Mouse (Mus musculus) forebrain, embryonic 13.5 days (tissue): ENCODE results near the gene Reps2. TPM values are rescaled to one million over a fixed set of nuclear protein-coding genes. Genes with fewer than 3 reads are reported as not detected.

ENCODE experiments used
- ATAC-seq: fragments of 200-750 bp; cut with Nextera tagmentation; 2 replicates; pipeline ENCODE4 v1.8.0; 2017
- H3K27ac ChIP-seq: fragments of 300-500 bp; sonication (generic); 2 replicates; pipeline ENCODE4 v1.5.1; 2015; ENCODE audit warnings: inconsistent platforms, mild to moderate bottlenecking, moderate library complexity
- H3K27me3 ChIP-seq: fragments of 300-500 bp; sonication (generic); 2 replicates; pipeline ENCODE4 v1.6.1; 2015; ENCODE audit warnings: mild to moderate bottlenecking, inconsistent platforms
- H3K36me3 ChIP-seq: fragments of 300-500 bp; sonication (generic); 2 replicates; pipeline ENCODE4 v1.6.1; 2015; ENCODE audit warnings: mild to moderate bottlenecking, inconsistent platforms; ENCODE audit not compliant: poor library complexity, severe bottlenecking
- H3K4me1 ChIP-seq: fragments of 300-500 bp; sonication (generic); 2 replicates; pipeline ENCODE4 v1.6.1; 2015; ENCODE audit warnings: inconsistent platforms
- H3K4me2 ChIP-seq: fragments of 300-500 bp; sonication (generic); 2 replicates; pipeline ENCODE4 v1.6.1; 2015; ENCODE audit warnings: inconsistent platforms, mild to moderate bottlenecking, moderate library complexity
- H3K4me3 ChIP-seq: fragments of 300-500 bp; sonication (generic); 2 replicates; pipeline ENCODE4 v1.5.1; 2015; ENCODE audit warnings: mild to moderate bottlenecking, inconsistent platforms
- H3K9ac ChIP-seq: fragments of 300-500 bp; sonication (generic); 2 replicates; pipeline ENCODE4 v1.6.1; 2015; ENCODE audit warnings: mild to moderate bottlenecking, inconsistent platforms
- H3K9me3 ChIP-seq: fragments of 300-500 bp; sonication (generic); replicated peaks from 2 replicates; pipeline ENCODE4 v1.6.1; 2016; ENCODE audit warnings: inconsistent platforms
- WGBS: fragments of 180-500 bp; shearing (Covaris S2); methylation state at CpG from one replicate; pipeline ENCODE4 v1.1.7; 2015; 5-methylcytosine and 5-hydroxymethylcytosine counted together
- polyA plus RNA-seq: library from polyadenylated mRNA; unstranded; fragments of >200 nt; fragmentation: Nextera tagmentation; extraction: Ambion mirVana; gene quantifications from 2 replicates; pipeline ENCODE4 v1.2.1, GENCODE M21; 2015

The Reps2 gene
- polyA plus RNA-seq, 1 experiment from 2014 or later: 1.4 TPM

DNA sequence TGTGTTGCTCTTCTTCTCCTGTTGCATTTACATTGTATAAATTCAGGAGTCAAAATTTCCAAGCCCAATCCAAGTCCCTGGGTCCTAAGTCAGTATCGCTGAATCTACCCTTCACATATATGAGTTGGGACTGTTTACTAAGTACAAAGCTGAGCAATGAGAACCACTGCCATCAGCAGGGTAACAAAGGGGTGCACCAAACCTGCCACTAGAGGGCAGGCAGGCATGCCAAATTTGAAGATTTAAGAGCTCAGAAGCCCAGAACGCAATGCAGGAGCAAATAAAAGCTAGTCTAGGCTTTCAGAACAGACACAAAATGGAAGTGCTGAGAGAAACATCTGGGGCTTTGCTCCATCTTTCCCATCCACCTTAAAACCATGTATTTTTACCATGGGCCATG is 116.2 kb downstream of the Reps2 start:
- Histone ChIP-seq H3K36me3 (no peaks in the 10 kb centered on the region), H3K4me3 (no peak overlapping the region), H3K4me1 (no peaks in the 10 kb centered on the region), H3K4me2 (no peak overlapping the region), H3K27ac (no peak overlapping the region), H3K9ac (no peak overlapping the region), H3K9me3 (no peaks in the 10 kb centered on the region), H3K27me3 (peaks cover 9% of the 10 kb centered on the region; the same call in 1 of the 2 replicates)
- WGBS: 33% methylated on average over 2 of the region's 2 CpGs
- 0 out of 2 replicates have a peak, but pooled peaks have one; percentile 51 for ATAC-seq

DNA sequence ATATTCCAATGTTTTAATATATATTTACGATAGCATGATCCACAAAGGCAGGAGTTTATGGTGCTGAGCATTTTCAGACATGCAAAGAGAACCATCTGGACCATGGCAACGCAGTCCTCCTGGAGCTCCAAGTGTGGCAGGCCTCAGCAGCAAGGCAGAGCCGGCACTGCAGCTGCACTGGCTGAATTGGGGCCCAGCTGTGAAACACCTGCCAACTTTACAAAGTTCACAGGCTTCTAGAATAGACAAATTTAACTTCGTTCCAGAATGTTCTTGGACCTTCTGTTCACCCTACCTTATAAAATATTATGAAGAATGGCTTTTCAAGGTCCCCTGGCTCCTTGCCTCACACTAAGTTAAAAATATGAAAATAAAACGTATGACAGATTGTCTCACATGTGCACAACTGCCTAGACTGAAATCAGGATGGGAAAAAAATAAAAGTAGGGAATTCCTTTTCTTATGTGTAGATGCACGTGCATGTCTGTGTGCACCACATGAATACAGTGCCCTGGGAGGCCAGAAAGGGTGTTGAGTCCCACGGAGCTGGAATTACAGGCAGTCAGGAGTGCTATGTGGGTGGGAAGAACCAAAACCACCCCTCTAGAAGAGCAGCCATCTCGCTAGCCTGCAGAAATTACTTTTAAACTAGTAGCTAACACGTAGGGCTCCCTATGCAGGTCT is 121.5 kb downstream of the Reps2 start:
- Histone ChIP-seq H3K4me3 (no peak overlapping the region), H3K9ac (no peak overlapping the region), H3K36me3 (no peaks in the 10 kb centered on the region), H3K4me1 (peaks cover 10% of the 10 kb centered on the region), H3K4me2 (no peak overlapping the region), H3K27ac (peak overlapping the region; percentile 4; the same call in 1 of the 2 replicates), H3K9me3 (no peaks in the 10 kb centered on the region), H3K27me3 (peaks cover 15% of the 10 kb centered on the region; the same call in 1 of the 2 replicates)
- peak; percentile 65; the same call in 1 of the 2 replicates for ATAC-seq
- 54% methylated on average over 9 of the region's 9 CpGs for WGBS

- no peak overlapping the region for H3K27ac ChIP-seq
- ATAC-seq: peak; percentile 67; the same call in 1 of the 2 replicates
- H3K9me3 ChIP-seq: no peaks in the 10 kb centered on the region
- H3K27me3 ChIP-seq: peaks cover 15% of the 10 kb centered on the region; the same call in 1 of the 2 replicates
- no peak overlapping the region for H3K4me3 ChIP-seq
- WGBS: 19% methylated on average over 4 of the region's 4 CpGs
- no peak overlapping the region for H3K4me2 ChIP-seq
- no peaks in the 10 kb centered on the region for H3K36me3 ChIP-seq
- no peak overlapping the region for H3K9ac ChIP-seq
- H3K4me1 ChIP-seq: peaks cover 10% of the 10 kb centered on the region
Measured at GRCm38 (mm10) chrX:162521197-162521596, 122.3 kb downstream of the Reps2 start.

DNA sequence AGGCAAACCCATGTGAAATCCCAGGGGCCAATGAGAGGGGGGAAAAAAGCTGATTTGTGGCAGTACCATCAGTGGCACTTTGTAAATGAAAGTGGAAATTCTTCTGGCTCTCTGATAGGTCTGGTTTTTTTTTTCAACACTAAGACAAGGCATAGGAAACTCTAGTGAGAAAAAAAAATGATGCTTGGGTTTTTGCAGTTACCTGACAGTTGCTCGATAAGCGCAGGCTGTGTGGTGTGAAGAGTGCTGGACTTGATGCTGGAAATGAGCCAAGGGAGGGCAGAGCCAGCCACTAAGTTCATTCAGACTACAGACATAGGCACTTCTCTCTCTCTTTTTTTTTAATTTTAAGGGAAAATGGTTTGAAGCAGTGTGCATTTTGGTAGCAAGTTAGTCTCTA is 123.1 kb downstream of the Reps2 start:
- Histone ChIP-seq H3K9ac (no peak overlapping the region), H3K4me1 (peaks cover 10% of the 10 kb centered on the region), H3K4me2 (no peak overlapping the region), H3K4me3 (no peak overlapping the region), H3K27me3 (peaks cover 15% of the 10 kb centered on the region; the same call in 1 of the 2 replicates), H3K9me3 (no peaks in the 10 kb centered on the region), H3K27ac (no peak overlapping the region), H3K36me3 (no peaks in the 10 kb centered on the region)
- 63% methylated on average over 2 of the region's 2 CpGs for WGBS
- ATAC-seq: no peak

- Histone ChIP-seq H3K9me3 (no peaks in the 10 kb centered on the region), H3K27me3 (peaks cover 10% of the 10 kb centered on the region; the same call in 1 of the 2 replicates), H3K4me1 (no peaks in the 10 kb centered on the region), H3K4me2 (no peak overlapping the region), H3K27ac (no peak overlapping the region), H3K9ac (no peak overlapping the region), H3K4me3 (no peak overlapping the region), H3K36me3 (no peaks in the 10 kb centered on the region)
- ATAC-seq: no peak
- WGBS: 63% methylated on average over 2 of the region's 2 CpGs
Measured at GRCm38 (mm10) chrX:162510426-162510980, 132.9 kb downstream of the Reps2 start.

DNA sequence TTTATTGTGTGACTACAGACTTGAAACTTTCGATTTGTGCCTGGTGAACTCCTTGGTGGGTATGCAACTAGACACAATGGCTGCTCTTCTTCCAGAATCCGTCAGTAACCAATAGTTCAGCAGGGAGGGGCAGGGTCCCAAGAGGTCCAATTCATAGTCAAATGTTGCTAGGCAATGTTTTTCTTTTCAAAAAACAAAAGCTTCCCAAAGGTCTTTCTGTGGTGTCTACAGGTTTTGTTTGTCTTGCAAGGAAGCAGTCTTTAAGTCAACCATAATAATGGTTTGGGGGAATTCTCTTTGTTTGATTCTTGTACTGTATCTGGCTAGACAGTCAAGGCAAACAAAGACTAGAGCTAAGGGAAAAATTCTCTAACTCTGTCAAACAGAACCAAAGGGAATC is 138.3 kb downstream of the Reps2 start:
- 27% methylated on average over 2 of the region's 2 CpGs for WGBS
- H3K4me2 ChIP-seq: no peak overlapping the region
- no peaks in the 10 kb centered on the region for H3K4me1 ChIP-seq
- no peak overlapping the region for H3K4me3 ChIP-seq
- no peaks in the 10 kb centered on the region for H3K9me3 ChIP-seq
- H3K27me3 ChIP-seq: peaks cover 8% of the 10 kb centered on the region; the same call in 1 of the 2 replicates
- H3K27ac ChIP-seq: no peak overlapping the region
- H3K36me3 ChIP-seq: no peaks in the 10 kb centered on the region
- H3K9ac ChIP-seq: no peak overlapping the region
- ATAC-seq: no peak

DNA sequence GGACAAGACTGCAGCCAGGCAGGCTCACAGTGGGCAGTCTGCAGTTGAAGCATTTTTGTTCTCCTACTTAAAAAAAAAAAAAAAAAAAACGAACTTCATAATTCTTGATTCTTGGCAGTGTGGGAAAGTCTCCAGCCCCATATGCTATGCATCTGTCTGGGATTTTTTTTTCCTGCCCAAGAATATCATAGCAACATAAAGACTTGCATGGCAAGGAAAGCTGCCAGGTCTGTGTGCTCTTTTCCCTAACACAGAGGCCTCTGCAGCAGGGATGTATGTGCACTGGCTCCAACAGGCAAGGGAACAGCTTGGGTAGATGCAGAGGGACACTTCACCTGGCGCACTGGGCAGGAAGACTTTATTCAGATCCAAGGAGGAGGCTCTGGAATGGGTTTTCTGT is 140.0 kb downstream of the Reps2 start:
- H3K36me3 ChIP-seq: no peaks in the 10 kb centered on the region
- H3K4me2 ChIP-seq: no peak overlapping the region
- H3K4me1 ChIP-seq: no peaks in the 10 kb centered on the region
- no peak overlapping the region for H3K9ac ChIP-seq
- peaks cover 2% of the 10 kb centered on the region; the same call in 1 of the 2 replicates for H3K27me3 ChIP-seq
- H3K9me3 ChIP-seq: no peaks in the 10 kb centered on the region
- no peak for ATAC-seq
- H3K4me3 ChIP-seq: no peak overlapping the region
- 61% methylated on average over 2 of the region's 2 CpGs for whole genome bisulfite sequencing
- H3K27ac ChIP-seq: no peak overlapping the region

- Histone ChIP-seq H3K27ac (no peak overlapping the region), H3K27me3 (no peaks in the 10 kb centered on the region; the same call in 1 of the 2 replicates), H3K9ac (no peak overlapping the region), H3K36me3 (no peaks in the 10 kb centered on the region), H3K4me3 (no peak overlapping the region), H3K4me2 (no peak overlapping the region), H3K9me3 (no peaks in the 10 kb centered on the region), H3K4me1 (no peaks in the 10 kb centered on the region)
- WGBS: 79% methylated on average over 3 of the region's 3 CpGs
- ATAC-seq: no peak
Measured at GRCm38 (mm10) chrX:162500962-162501361, 142.5 kb downstream of the Reps2 start.

- Histone ChIP-seq H3K36me3 (no peaks in the 10 kb centered on the region), H3K27me3 (0 out of 2 replicates have a peak, but pooled peaks cover 2% of the 10 kb centered on the region), H3K9me3 (no peaks in the 10 kb centered on the region), H3K4me1 (no peaks in the 10 kb centered on the region), H3K4me3 (no peak overlapping the region), H3K4me2 (no peak overlapping the region), H3K27ac (no peak overlapping the region), H3K9ac (no peak overlapping the region)
- ATAC-seq: no peak
- 49% methylated on average over 2 of the region's 2 CpGs for WGBS
Measured at GRCm38 (mm10) chrX:162496485-162496884, 147.0 kb downstream of the Reps2 start.

- no peaks in the 10 kb centered on the region for H3K36me3 ChIP-seq
- no peaks in the 10 kb centered on the region for H3K27me3 ChIP-seq
- 89% methylated on average over 1 of the region's 1 CpGs for WGBS
- no peak overlapping the region for H3K4me2 ChIP-seq
- H3K9me3 ChIP-seq: no peaks in the 10 kb centered on the region
- H3K4me3 ChIP-seq: no peak overlapping the region
- H3K27ac ChIP-seq: no peak overlapping the region
- ATAC-seq: no peak
- no peaks in the 10 kb centered on the region for H3K4me1 ChIP-seq
- H3K9ac ChIP-seq: no peak overlapping the region
Measured at GRCm38 (mm10) chrX:162488630-162489029, 154.8 kb downstream of the Reps2 start.

- Histone ChIP-seq H3K4me3 (no peak overlapping the region), H3K4me1 (no peaks in the 10 kb centered on the region), H3K27ac (no peak overlapping the region), H3K27me3 (no peaks in the 10 kb centered on the region), H3K9me3 (no peaks in the 10 kb centered on the region), H3K9ac (no peak overlapping the region), H3K36me3 (no peaks in the 10 kb centered on the region), H3K4me2 (no peak overlapping the region)
- no peak for ATAC-seq
Measured at GRCm38 (mm10) chrX:162487734-162488133, 155.7 kb downstream of the Reps2 start.

- Histone ChIP-seq H3K9ac (no peak overlapping the region), H3K27me3 (peaks cover 9% of the 10 kb centered on the region; the same call in 1 of the 2 replicates), H3K36me3 (no peaks in the 10 kb centered on the region), H3K4me2 (no peak overlapping the region), H3K9me3 (no peaks in the 10 kb centered on the region), H3K4me3 (no peak overlapping the region), H3K4me1 (no peaks in the 10 kb centered on the region), H3K27ac (no peak overlapping the region)
- WGBS: 87% methylated on average over 3 of the region's 3 CpGs
- no peak for ATAC-seq
Measured at GRCm38 (mm10) chrX:162470213-162470612, 173.2 kb downstream of the Reps2 start.
